Mouse (Mus musculus): ENCODE data around the gene Sox5.

Sox5 gene

GRCm38 (mm10) chr6:144103612-144104011 is 678.2 kb downstream of the Sox5 start:
- no peak for DNase-seq (ENCODE audit: low spot score)

DNA sequence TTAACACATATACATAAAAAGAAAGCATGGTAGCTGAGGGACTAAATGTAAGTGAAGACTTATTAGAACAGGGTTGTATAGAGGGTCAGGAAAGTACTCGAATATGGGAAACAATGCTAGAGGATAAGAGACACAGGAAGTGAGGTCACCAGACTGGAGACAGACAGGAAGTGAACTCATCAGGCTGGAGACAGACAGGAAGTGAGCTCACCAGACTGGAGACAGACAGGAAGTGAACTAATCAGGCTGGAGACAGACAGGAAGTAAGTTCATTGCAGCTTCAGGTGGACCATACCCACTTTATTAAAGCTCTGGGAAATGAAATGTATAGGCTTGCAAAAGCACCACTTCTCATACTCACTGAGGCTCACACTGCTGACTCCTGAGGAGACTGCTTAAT is 680.9 kb downstream of the Sox5 start:
- no peak for DNase-seq (ENCODE audit: low spot score)

DNA sequence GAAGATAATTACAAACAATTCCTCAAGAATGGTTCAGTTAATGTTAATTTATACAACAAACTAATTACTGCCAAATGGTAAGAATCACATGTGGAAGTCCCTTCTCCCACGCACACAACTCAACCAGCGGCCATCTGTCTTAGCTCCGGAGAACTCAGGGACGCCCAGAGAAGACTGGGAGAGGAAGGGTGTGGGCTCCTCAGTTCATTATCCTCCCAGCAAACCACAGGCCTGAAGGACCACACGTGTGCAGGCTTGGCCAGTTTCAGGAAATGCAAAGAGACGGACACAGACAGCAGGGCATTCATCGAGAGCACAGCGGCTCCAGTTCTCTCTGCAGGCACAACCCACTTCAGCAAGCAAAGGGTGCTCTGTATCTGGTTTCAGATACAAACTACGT is 683.7 kb downstream of the Sox5 start:
- DNase-seq (ENCODE audit: low spot score), result no peak

DNA sequence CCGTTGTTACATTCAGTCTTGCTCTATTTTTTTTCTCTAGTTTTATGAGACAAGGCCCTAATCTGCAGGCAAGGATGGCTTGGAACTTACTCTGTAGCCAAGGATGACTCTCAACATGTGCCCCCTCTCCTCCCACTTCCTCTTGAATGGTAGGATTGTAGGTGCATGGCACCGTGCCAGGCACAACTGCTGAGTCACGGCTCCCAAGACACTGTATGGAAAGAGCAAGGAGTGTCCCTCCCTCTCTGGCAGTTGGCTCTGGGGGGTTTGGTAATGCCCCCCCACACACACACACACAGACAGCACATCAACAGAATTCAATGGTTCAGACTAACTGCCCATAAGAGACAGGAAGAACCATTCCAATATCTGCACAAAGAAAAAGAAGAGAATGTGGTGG is 693.5 kb downstream of the Sox5 start:
- no peak for DNase-seq (ENCODE audit: low spot score)

- DNase-seq (ENCODE audit: low spot score), result no peak
These were observed 695.5 kb downstream of the Sox5 start for GRCm38 (mm10) chr6:144086096-144086810.

GRCm38 (mm10) chr6:144082297-144082696 is 699.5 kb downstream of the Sox5 start:
- no peak for DNase-seq (ENCODE audit: low spot score)

DNA sequence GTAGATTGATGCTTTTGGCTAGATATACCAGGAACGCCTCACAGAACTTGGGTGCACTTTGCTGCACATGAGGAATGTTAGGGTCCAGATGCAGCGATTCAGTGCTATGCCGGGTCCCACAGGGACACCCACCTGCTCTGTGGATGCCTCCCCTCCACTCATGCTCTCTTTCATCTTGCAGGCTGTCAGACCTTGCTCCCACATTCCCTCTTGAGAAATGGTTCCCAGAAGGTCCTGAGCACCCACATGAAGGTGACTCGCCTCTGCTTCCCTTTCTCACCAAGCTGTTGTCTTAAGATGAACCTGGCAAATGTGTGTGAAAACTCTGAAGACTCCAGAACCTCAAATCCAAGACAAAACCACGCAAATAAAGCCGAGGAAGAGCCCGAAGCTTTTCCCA is 704.0 kb downstream of the Sox5 start:
- no peak for DNase-seq (ENCODE audit: low spot score)

GRCm38 (mm10) chr6:144076376-144076775 is 705.4 kb downstream of the Sox5 start:
- no peak for DNase-seq (ENCODE audit: low spot score)

- no peak for DNase-seq (ENCODE audit: low spot score)
These were observed 706.3 kb downstream of the Sox5 start for GRCm38 (mm10) chr6:144075327-144075941.

DNA sequence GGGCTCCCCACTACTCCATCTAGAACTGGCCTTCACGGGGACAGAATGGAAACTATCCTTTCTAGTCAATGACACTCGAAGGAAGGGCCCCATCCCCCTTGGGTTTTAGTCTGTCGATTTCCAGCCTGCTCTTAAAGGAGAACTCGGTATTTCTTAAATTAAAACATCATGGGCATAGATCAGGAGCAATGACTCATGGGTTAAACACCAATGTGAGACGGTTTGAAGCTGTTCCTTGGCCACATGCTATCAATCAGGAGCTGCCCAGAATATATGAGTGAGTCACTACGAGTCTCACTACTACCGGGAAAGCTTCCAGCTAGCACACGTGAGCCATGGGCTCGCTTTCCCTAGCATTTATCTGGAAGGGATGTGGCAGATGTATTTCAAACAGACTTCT is 707.0 kb downstream of the Sox5 start:
- peak; percentile 17 for DNase-seq (ENCODE audit: low spot score)

- no peak for DNase-seq (ENCODE audit: low spot score)
These were observed 711.3 kb downstream of the Sox5 start for GRCm38 (mm10) chr6:144070461-144070860.

GRCm38 (mm10) chr6:144067491-144067890 is 714.3 kb downstream of the Sox5 start:
- no peak for DNase-seq (ENCODE audit: low spot score)

DNA sequence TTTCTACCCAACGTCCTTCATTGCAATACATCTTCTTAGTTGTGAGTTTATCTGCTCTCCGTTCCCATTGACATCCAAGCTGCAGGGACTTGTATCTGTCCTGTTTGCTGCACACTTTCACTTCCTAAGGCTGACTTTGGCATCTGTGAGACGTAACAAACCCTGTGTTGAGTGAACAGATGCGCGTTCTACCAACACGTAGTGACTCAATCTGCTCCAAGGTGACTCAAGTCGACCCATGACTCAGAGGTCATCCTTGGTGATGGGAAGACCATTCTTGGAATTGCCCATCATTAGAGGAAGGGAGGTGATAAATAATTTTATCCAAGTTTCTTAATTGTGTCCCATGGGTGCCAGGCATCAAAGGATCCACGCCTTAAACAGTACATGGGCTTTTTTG is 719.3 kb downstream of the Sox5 start:
- DNase-seq (ENCODE audit: low spot score), result no peak

- DNase-seq (ENCODE audit: low spot score), result no peak
These were observed 720.0 kb downstream of the Sox5 start for GRCm38 (mm10) chr6:144061814-144062213.

DNA sequence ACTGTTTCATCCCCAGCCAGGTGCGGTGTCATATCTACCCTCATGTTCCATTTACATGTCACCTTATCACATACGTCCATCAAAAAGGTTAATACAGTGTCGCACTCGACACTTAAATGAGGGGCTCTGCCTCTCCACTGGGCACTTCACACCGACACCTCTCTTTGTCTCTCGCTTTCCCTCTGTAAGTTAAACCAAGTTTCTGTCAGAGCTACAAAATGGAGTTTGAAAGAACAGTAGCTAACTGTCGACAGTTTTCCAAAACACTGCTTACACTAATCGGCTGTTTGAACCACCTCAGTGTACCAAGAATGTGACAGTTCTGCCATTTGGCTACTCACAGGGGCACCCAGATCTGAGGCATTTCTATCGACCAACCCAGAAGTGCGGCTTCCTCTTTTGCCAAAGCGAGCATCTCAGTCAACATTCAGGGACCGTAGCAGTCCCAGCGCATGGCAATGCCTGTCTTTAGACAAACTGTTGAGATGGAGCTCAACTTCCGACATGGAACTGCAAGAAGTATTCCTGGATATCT is 724.6 kb downstream of the Sox5 start:
- DNase-seq (ENCODE audit: low spot score), result no peak

- peak; percentile 21 for DNase-seq (ENCODE audit: low spot score)
These were observed 725.3 kb downstream of the Sox5 start for GRCm38 (mm10) chr6:144056252-144057097.

GRCm38 (mm10) chr6:144052487-144052886 is 729.3 kb downstream of the Sox5 start:
- no peak for DNase-seq (ENCODE audit: low spot score)

GRCm38 (mm10) chr6:144051316-144051715 is 730.5 kb downstream of the Sox5 start:
- no peak for DNase-seq (ENCODE audit: low spot score)

- no peak for DNase-seq (ENCODE audit: low spot score)
These were observed 733.4 kb downstream of the Sox5 start for GRCm38 (mm10) chr6:144048201-144048924.

DNA sequence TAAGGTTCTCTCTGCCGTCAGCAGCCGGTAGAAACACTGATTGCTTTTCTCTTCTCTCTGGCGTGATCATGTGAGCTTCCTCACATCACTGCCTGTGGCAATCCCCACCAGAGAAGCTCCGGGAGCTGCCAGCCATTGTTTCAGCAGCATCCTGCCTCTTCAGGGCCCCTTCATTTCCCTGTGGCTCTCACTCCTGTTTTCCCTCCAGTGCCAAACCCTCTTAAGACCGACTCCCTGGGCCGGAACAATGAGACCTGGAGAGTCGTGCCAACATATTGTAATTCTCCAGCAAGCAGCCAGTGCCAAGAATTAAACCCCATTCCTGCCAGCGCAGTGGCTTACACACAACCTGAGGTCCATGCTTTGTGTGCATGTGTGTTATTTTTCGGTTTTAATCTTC is 736.3 kb downstream of the Sox5 start:
- DNase-seq (ENCODE audit: low spot score), result peak; percentile 21

DNA sequence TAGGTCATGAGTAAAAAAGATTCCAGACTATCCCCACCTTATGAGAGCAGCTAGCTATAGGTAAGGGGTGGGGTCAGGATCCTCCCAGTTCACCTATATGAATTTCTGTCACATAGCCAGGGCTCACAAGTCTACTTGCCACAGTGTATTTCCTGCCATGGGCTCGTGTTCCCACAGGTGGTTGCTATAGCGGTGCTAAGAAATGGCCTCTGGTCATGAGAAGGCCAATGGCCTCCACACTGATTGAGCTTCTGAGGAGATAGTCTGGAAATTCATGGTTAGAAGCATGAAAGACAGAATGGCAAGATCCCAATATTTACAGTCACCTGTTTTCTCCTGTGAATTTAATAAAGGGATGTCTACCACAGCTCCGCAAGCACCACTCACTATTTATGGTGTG is 737.4 kb downstream of the Sox5 start:
- no peak for DNase-seq (ENCODE audit: low spot score)

DNA sequence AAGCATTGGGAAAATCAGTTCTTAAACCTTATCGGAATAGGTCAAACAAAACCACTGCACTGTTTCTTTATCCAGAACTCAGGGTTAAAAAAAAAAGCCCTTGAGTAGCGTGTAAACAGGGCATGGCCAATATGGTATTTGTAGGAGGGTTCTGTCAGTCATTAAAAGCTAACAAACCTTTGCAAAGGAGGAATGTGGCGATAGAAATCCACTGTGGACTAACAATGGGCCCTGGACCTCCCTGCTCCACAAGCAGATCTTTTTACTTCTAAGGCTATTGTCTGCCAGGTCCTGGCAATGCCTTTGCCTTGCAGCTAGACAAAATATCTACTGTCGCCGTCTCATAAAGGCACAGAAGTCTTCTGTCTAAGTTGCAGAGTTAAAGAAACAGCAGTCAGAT is 738.8 kb downstream of the Sox5 start:
- DNase-seq (ENCODE audit: low spot score), result no peak

Data from ovary, adult 18-20 months (tissue).